Mouse (Mus musculus): ENCODE results near the gene Ddx21. TPM values are rescaled to one million over a fixed set of nuclear protein-coding genes. Genes with fewer than 3 reads are reported as not detected.

Ddx21 gene
- total and polyA plus RNA-seq, 2 experiments from 2014 or later: 10.1 to 15.8 TPM

DNA sequence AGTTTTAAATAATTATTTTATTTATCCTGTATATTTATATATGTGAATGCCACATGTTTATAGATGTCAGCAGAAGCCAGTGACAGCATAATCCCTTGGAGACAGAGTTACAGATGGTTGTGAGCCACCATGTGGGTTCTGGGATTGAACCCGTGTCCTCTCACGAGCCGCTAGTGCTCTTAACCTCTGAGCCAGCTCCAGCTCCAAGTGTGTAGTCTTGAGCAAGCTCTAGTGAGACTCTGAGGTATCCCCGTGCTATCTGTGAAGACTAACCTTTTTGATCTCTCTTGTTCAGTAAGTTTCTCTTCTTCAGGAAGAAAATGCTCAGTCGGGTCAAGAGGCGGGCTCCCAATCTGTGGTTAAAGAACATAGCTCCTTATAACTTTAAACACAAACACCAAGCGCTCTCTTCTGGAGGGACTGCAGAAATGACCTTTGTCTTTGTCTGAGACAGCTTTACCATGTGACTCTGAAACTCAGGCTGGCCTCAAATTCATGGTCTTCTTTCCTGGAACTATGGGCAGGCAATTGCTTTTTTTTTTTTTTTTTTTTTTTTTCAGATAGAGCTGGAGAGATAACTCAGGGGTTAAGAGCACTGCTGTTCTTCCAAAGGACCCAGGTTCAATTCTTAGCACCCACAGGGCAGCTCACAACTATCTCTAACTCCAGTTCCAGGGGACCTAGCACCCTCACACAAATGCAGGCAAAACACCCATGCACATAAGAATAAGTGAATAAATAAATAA lies 31.8 kb downstream of the Ddx21 start:
- DNase-seq (ENCODE audit: low spot score) (no peak), ATAC-seq (no peak)
- no peaks in the 10 kb centered on the region for H3K27me3 ChIP-seq (ENCODE audit: insufficient read depth, low read length)
- H3K9ac ChIP-seq (replicated peaks; ENCODE audit: low read length): no peak overlapping the region
- TF ChIP-seq CTCF (IDR thresholded peaks at IDR 0.05; ENCODE audit: low read depth): no peak
- no peaks in the 10 kb centered on the region for H3K9me3 ChIP-seq (ENCODE audit: low read length)
- no peak overlapping the region for H3K4me3 ChIP-seq (ENCODE audit: low read length)
- no peaks in the 10 kb centered on the region for H3K4me1 ChIP-seq (ENCODE audit: insufficient read depth, low read length)
- WGBS: 93% methylated on average over 7 of the region's 7 CpGs
- H3K36me3 ChIP-seq (ENCODE audit: insufficient read depth, low read length): peaks cover 62% of the 10 kb centered on the region
- no peak overlapping the region for H3K4me2 ChIP-seq (ENCODE audit: low read depth, low read length)
- no peak overlapping the region for H3K27ac ChIP-seq

DNA sequence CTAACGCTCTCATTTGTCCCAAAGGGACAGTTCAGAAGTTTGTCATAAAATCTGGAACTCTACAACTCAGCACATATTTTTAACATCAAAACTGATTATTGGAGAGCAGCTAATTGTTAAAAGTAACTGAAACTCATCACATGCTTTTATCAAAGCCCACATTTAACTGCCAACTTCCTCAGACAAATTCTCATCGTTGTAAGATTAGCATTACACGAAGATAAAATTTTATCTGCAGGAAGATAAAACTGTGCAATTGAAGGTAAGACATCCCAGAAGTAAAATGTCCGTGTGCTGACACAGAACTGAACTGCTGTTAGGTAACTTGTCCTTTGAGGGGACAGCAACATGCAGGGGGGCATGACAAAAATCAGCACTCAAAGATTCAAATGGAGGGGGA lies 33.2 kb downstream of the Ddx21 start:
- Histone ChIP-seq H3K9ac (replicated peaks; ENCODE audit: low read length) (no peak overlapping the region), H3K27ac (no peak overlapping the region), H3K4me3 (ENCODE audit: low read length) (no peak overlapping the region), H3K36me3 (ENCODE audit: insufficient read depth, low read length) (peaks cover 61% of the 10 kb centered on the region), H3K4me1 (ENCODE audit: insufficient read depth, low read length) (no peaks in the 10 kb centered on the region), H3K27me3 (ENCODE audit: insufficient read depth, low read length) (no peaks in the 10 kb centered on the region), H3K9me3 (ENCODE audit: low read length) (no peaks in the 10 kb centered on the region), H3K4me2 (ENCODE audit: low read depth, low read length) (no peak overlapping the region)
- ATAC-seq (no peak), DNase-seq (ENCODE audit: low spot score) (no peak)
- no peak for TF ChIP-seq CTCF (IDR thresholded peaks at IDR 0.05; ENCODE audit: low read depth)
- 93% methylated on average over 4 of the region's 4 CpGs for WGBS

DNA sequence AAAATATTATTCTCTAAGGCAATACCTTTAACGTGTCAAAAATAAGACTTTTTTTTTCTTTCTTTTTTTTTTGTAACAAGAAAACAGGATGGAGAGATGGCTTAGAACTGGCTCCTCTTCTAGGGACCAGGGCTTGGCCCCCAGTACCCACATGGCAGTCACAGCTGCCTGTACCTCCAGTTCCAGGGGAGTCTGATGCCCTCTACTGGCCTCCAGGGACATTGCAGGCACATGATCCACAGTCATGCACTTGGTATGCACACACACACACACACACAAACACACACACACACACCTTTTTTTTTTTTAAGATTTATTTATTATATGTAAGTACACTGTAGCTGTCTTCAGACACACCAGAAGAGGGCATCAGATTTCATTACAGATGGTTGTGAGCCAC lies 44.3 kb downstream of the Ddx21 start:
- Histone ChIP-seq H3K9ac (replicated peaks; ENCODE audit: low read length) (no peak overlapping the region), H3K36me3 (ENCODE audit: insufficient read depth, low read length) (peaks cover 40% of the 10 kb centered on the region), H3K9me3 (ENCODE audit: low read length) (no peaks in the 10 kb centered on the region), H3K4me3 (ENCODE audit: low read length) (no peak overlapping the region), H3K27me3 (ENCODE audit: insufficient read depth, low read length) (no peaks in the 10 kb centered on the region), H3K27ac (no peak overlapping the region), H3K4me1 (ENCODE audit: insufficient read depth, low read length) (no peaks in the 10 kb centered on the region), H3K4me2 (ENCODE audit: low read depth, low read length) (no peak overlapping the region)
- ATAC-seq (no peak), DNase-seq (ENCODE audit: low spot score) (peak; percentile 20)
- 90% methylated on average over 1 of the region's 1 CpGs for WGBS
- TF ChIP-seq CTCF (IDR thresholded peaks at IDR 0.05; ENCODE audit: low read depth): peak; percentile 55

DNA sequence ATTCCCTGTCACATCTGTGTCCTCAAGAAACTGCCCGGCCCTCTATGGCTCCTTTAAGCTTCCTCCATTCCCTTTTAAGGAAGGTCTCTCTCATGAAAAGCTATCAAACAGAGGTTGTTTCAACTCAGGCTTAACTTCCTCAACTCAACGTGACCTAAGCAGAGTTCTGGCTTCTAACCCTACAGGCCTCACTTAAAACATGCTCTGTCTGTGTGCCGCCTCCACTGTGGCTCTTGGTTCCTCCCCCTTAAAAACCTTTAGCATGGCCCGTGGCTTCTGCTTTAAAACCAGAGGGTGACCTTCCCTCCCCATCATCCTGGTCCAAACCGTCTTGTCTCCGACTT lies 45.6 kb downstream of the Ddx21 start:
- no peaks in the 10 kb centered on the region for H3K4me1 ChIP-seq (ENCODE audit: insufficient read depth, low read length)
- H3K9ac ChIP-seq (replicated peaks; ENCODE audit: low read length): no peak overlapping the region
- H3K36me3 ChIP-seq (ENCODE audit: insufficient read depth, low read length): peaks cover 30% of the 10 kb centered on the region
- no peak overlapping the region for H3K4me2 ChIP-seq (ENCODE audit: low read depth, low read length)
- WGBS: 90% methylated on average over 6 of the region's 6 CpGs
- no peak for TF ChIP-seq CTCF (IDR thresholded peaks at IDR 0.05; ENCODE audit: low read depth)
- no peak overlapping the region for H3K4me3 ChIP-seq (ENCODE audit: low read length)
- DNase-seq (ENCODE audit: low spot score): no peak
- ATAC-seq: no peak
- no peak overlapping the region for H3K27ac ChIP-seq
- H3K9me3 ChIP-seq (ENCODE audit: low read length): no peaks in the 10 kb centered on the region
- no peaks in the 10 kb centered on the region for H3K27me3 ChIP-seq (ENCODE audit: insufficient read depth, low read length)

DNA sequence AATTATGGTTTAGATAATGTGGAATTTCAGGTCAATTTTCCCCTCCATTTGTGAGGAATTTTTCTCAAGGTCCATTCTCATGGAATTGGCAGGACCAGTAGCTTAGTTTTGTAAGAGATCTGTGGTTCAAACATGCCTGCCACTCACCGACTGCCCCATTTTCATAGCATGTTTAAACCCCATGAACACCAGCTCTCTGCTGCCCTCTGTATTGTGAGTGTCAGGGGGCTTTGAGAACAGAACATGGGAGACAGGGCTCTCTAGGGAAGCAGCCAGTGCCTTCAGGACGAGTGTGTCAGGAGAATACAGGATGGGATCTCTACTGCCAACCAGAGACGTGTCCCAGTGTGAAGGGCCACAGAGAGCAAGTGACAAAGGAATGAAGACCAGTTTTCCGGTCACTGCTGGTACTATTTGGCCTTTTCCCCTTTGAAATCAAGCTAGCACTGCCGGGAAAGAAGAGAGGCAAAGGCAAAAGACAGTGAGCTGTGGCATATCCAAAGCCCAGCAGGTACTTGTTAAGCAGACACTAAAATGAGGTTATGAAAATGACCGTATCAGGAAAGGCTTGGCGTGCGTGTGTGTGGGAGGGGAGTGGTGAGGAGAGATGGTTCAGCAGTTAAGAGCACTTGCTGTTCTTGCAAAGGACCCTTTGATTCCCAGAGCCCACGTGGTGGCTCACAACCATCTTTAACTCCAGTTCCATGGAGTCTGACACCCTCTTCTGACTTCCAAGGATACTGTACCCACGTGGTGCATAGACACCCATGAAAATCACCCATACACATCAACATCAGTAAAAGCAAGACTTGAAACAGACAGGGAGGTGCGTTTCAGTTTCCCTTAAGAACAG lies 46.1 kb downstream of the Ddx21 start:
- no peak overlapping the region for H3K4me3 ChIP-seq (ENCODE audit: low read length)
- H3K9me3 ChIP-seq (ENCODE audit: low read length): no peaks in the 10 kb centered on the region
- peaks cover 26% of the 10 kb centered on the region for H3K36me3 ChIP-seq (ENCODE audit: insufficient read depth, low read length)
- no peaks in the 10 kb centered on the region for H3K4me1 ChIP-seq (ENCODE audit: insufficient read depth, low read length)
- no peaks in the 10 kb centered on the region for H3K27me3 ChIP-seq (ENCODE audit: insufficient read depth, low read length)
- no peak overlapping the region for H3K4me2 ChIP-seq (ENCODE audit: low read depth, low read length)
- TF ChIP-seq CTCF (IDR thresholded peaks at IDR 0.05; ENCODE audit: low read depth): 0 out of 2 replicates have a peak, but pooled peaks have one; percentile 7
- no peak overlapping the region for H3K27ac ChIP-seq
- no peak overlapping the region for H3K9ac ChIP-seq (replicated peaks; ENCODE audit: low read length)
- WGBS: 76% methylated on average over 11 of the region's 11 CpGs
- DNase-seq (ENCODE audit: low spot score) (no peak), ATAC-seq (no peak)

DNA sequence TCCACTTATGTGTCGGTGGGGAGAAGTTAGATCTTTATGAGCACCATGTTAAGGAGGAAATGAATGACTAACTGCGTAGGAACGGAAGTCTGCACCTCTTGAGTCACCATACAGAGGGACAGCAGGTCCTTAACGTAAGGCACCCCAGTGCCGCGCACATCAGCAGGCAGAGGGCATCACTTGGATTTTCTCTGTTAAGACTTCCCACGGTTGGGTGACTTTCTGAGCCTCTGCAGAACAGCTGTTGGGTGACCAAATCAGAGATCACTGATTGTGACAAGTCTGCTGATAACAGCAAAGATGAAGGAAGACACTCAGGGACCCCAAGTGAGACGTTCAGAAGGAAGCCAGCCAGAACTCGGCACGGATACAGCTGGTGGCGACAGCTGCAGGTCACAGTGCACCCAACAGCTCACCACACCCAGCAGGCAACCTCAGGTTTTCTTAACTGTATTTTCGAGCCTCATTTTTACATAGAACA lies 48.4 kb downstream of the Ddx21 start:
- no peak for DNase-seq (ENCODE audit: low spot score)
- Histone ChIP-seq H3K4me3 (ENCODE audit: low read length) (no peak overlapping the region), H3K36me3 (ENCODE audit: insufficient read depth, low read length) (peaks cover 9% of the 10 kb centered on the region; the same call in 1 of the 2 replicates), H3K27ac (no peak overlapping the region), H3K4me2 (ENCODE audit: low read depth, low read length) (no peak overlapping the region), H3K4me1 (ENCODE audit: insufficient read depth, low read length) (no peaks in the 10 kb centered on the region), H3K9me3 (ENCODE audit: low read length) (no peaks in the 10 kb centered on the region), H3K27me3 (ENCODE audit: insufficient read depth, low read length) (no peaks in the 10 kb centered on the region), H3K9ac (replicated peaks; ENCODE audit: low read length) (no peak overlapping the region)
- TF ChIP-seq CTCF (IDR thresholded peaks at IDR 0.05; ENCODE audit: low read depth): no peak
- no peak for ATAC-seq
- 77% methylated on average over 12 of the region's 12 CpGs for WGBS

Data from hindbrain, postnatal 0 days (tissue).